Mouse (Mus musculus) left cerebral cortex, adult 2 months (tissue): ENCODE measurements around the gene Hyou1. TPM values are rescaled to one million over a fixed set of nuclear protein-coding genes. Genes with fewer than 3 reads are reported as not detected.
"Not testable (repeated sequence)": the region's sequence is repeated elsewhere in the genome, so short reads cannot be mapped to it uniquely, and the experiment has no call there.

Experiments used
- DNase-seq, 2 experiments: peaks; one replicate each; pipeline ENCODE4 v3.0.0; 2021 to 2022; ENCODE audit warnings: low spot score in 2 of 2, mixed read lengths in 1 of 2; ENCODE audit errors: extremely low spot score in 1 of 2
- H3K27ac ChIP-seq: fragments of 200-600 bp; 2 replicates; pipeline ENCODE4 v1.8.1; 2022
- H3K4me3 ChIP-seq: fragments of 200-600 bp; 2 replicates; pipeline ENCODE4 v1.8.1; 2022
- CTCF ChIP-seq: fragments of 200-600 bp; IDR thresholded peaks from 2 replicates; pipeline ENCODE4 v1.8.1; 2022; ENCODE audit warnings: antibody characterized with exemption, mild to moderate bottlenecking, moderate library complexity
- intact Hi-C: fragments of 180-260 bp; cut with DNase I; formaldehyde crosslinking; loops from one replicate; pipeline ENCODE4 v1.15.1; 2025
- total RNA-seq, 2 experiments: library from RNA; stranded (reverse); gene quantifications; 2 replicates each; pipeline ENCODE4 v1.2.3; 2021

The Hyou1 gene
- total RNA-seq, 2 experiments from 2014 or later, result 127 to 139 TPM

- intact Hi-C loops, result no loop called here
- no peak for DNase-seq
- no peak overlapping the region for H3K27ac ChIP-seq
- H3K4me3 ChIP-seq, result no peak overlapping the region
- peak; percentile 43 for TF ChIP-seq CTCF
These were observed 22.1 kb upstream of the Hyou1 start for GRCm38 (mm10) chr9:44357207-44357606.

GRCm38 (mm10) chr9:44361190-44361917 is 17.9 kb upstream of the Hyou1 start, which contains the start of gene Vps11:
TSS of gene Vps11 (minus strand) at chr9:44361670.
- no peak for TF ChIP-seq CTCF
- intact Hi-C loops, result no loop called here
- peak; percentile 91 to 94 for DNase-seq
- Histone ChIP-seq H3K4me3 (peak within 1 kb of the TSS; percentile 90), H3K27ac (peak within 1 kb of the TSS; percentile 84)

GRCm38 (mm10) chr9:44361931-44362330 is 17.4 kb upstream of the Hyou1 start:
- H3K27ac ChIP-seq, result peak overlapping the region; percentile 73

GRCm38 (mm10) chr9:44364480-44364879 is 14.8 kb upstream of the Hyou1 start:
- no peak overlapping the region for H3K4me3 ChIP-seq
- DNase-seq, result no peak
- peak; percentile 46 for TF ChIP-seq CTCF
- no peak overlapping the region for H3K27ac ChIP-seq
- intact Hi-C loops, result no loop called here

More at GRCm38 (mm10) chr9:44361931-44362330, 17.4 kb upstream of the Hyou1 start:
- intact Hi-C loops, DNase-seq: not testable (repeated sequence)
- H3K4me3 ChIP-seq, result peak overlapping the region; percentile 90

- intact Hi-C loops, result no loop called here
- no peak for DNase-seq
- TF ChIP-seq CTCF, result no peak
- H3K27ac ChIP-seq, result no peak overlapping the region
- H3K4me3 ChIP-seq, result no peak overlapping the region
These were observed 5.9 kb upstream of the Hyou1 start for GRCm38 (mm10) chr9:44373386-44373785.

GRCm38 (mm10) chr9:44376141-44376540 is 3.1 kb upstream of the Hyou1 start:
- H3K27ac ChIP-seq, result no peak overlapping the region
- intact Hi-C loops, result no loop called here
- DNase-seq, result no peak
- no peak overlapping the region for H3K4me3 ChIP-seq
- TF ChIP-seq CTCF, result no peak

- intact Hi-C loops, H3K27ac ChIP-seq, DNase-seq, H3K4me3 ChIP-seq: not testable (repeated sequence)
These were observed 2.0 kb upstream of the Hyou1 start for GRCm38 (mm10) chr9:44377335-44377734.

- Histone ChIP-seq H3K27ac (peak overlapping the region; percentile 90), H3K4me3 (peak overlapping the region; percentile 73)
- TF ChIP-seq CTCF, result no peak
- intact Hi-C loops, result no loop called here
- DNase-seq, result no peak
These were observed 1.0 kb upstream of the Hyou1 start for GRCm38 (mm10) chr9:44378153-44378730.

- DNase-seq, result no peak
- intact Hi-C loops, result no loop called here
- no peak for TF ChIP-seq CTCF
- Histone ChIP-seq H3K27ac (peak overlapping the region; percentile 91), H3K4me3 (peak overlapping the region; percentile 73)
These were observed 572 bp downstream of the Hyou1 start for GRCm38 (mm10) chr9:44379862-44380261.

GRCm38 (mm10) chr9:44384596-44384995 is 5.3 kb downstream of the Hyou1 start:
- no peak for TF ChIP-seq CTCF
- DNase-seq, result no peak

GRCm38 (mm10) chr9:44387221-44387620 is 7.9 kb downstream of the Hyou1 start:
- intact Hi-C loops, result loop anchor here (5.0 kb wide), 1 partner anchor 35 kb away; no protein-coding TSS in a partner anchor
- no peak overlapping the region for H3K27ac ChIP-seq
- no peak overlapping the region for H3K4me3 ChIP-seq
- no peak for DNase-seq
- TF ChIP-seq CTCF, result no peak

More at GRCm38 (mm10) chr9:44384596-44384995, 5.3 kb downstream of the Hyou1 start:
- intact Hi-C loops, result no loop called here
- Histone ChIP-seq H3K4me3 (no peak overlapping the region), H3K27ac (no peak overlapping the region)

GRCm38 (mm10) chr9:44389273-44389672 is 10.0 kb downstream of the Hyou1 start:
- H3K27ac ChIP-seq, result no peak overlapping the region
- peak in 1 of 2 experiments; percentile 55 for DNase-seq
- intact Hi-C loops, result loop anchor here (5.0 kb wide), 1 partner anchor 37 kb away; no protein-coding TSS in a partner anchor
- no peak overlapping the region for H3K4me3 ChIP-seq
- TF ChIP-seq CTCF, result peak; percentile 75
